Mouse (Mus musculus) embryonic facial prominence, embryonic 12.5 days (tissue): Measurements from ENCODE around the gene Plekha8. TPM values are rescaled to one million over a fixed set of nuclear protein-coding genes. Genes with fewer than 3 reads are reported as not detected.

ENCODE experiments used
- ATAC-seq: fragments of 200-750 bp; cut with Nextera tagmentation; 2 replicates; pipeline ENCODE4 v1.8.0; 2017; ENCODE audit not compliant: insufficient number of reproducible peaks, insufficient read depth, low FRiP score, low TSS enrichment
- H3K27ac ChIP-seq: fragments of 300-500 bp; sonication (generic); 2 replicates; pipeline ENCODE4 v1.5.1; 2016; ENCODE audit warnings: mild to moderate bottlenecking
- H3K27me3 ChIP-seq: fragments of 300-500 bp; sonication (generic); 2 replicates; pipeline ENCODE4 v1.6.1; 2016; ENCODE audit warnings: mild to moderate bottlenecking, moderate library complexity
- H3K36me3 ChIP-seq: fragments of 300-500 bp; sonication (generic); 2 replicates; pipeline ENCODE4 v1.6.1; 2016; ENCODE audit warnings: mild to moderate bottlenecking
- H3K4me1 ChIP-seq: fragments of 300-500 bp; sonication (generic); 2 replicates; pipeline ENCODE4 v1.6.1; 2016
- H3K4me2 ChIP-seq: fragments of 300-500 bp; sonication (generic); replicated peaks from 2 replicates; pipeline ENCODE4 v1.6.1; 2016; ENCODE audit warnings: mild to moderate bottlenecking, moderate library complexity
- H3K4me3 ChIP-seq: fragments of 300-500 bp; sonication (generic); 2 replicates; pipeline ENCODE4 v1.5.1; 2016; ENCODE audit warnings: mild to moderate bottlenecking
- H3K9ac ChIP-seq: fragments of 300-500 bp; sonication (generic); 2 replicates; pipeline ENCODE4 v1.6.1; 2016; ENCODE audit warnings: mild to moderate bottlenecking, moderate library complexity
- H3K9me3 ChIP-seq: fragments of 300-500 bp; sonication (generic); 2 replicates; pipeline ENCODE4 v1.6.1; 2016; ENCODE audit warnings: mild to moderate bottlenecking, moderate library complexity
- WGBS: fragments of 180-500 bp; shearing (Covaris S2); methylation state at CpG from one replicate; pipeline ENCODE4 v1.1.7; 2016; 5-methylcytosine and 5-hydroxymethylcytosine counted together
- polyA plus RNA-seq: library from polyadenylated mRNA; unstranded; fragments of >200 nt; fragmentation: Nextera tagmentation; extraction: Ambion mirVana; gene quantifications from 2 replicates; pipeline ENCODE4 v1.2.1, GENCODE M21; 2016

Plekha8 gene
- polyA plus RNA-seq, 1 experiment from 2014 or later: 23.3 TPM

DNA sequence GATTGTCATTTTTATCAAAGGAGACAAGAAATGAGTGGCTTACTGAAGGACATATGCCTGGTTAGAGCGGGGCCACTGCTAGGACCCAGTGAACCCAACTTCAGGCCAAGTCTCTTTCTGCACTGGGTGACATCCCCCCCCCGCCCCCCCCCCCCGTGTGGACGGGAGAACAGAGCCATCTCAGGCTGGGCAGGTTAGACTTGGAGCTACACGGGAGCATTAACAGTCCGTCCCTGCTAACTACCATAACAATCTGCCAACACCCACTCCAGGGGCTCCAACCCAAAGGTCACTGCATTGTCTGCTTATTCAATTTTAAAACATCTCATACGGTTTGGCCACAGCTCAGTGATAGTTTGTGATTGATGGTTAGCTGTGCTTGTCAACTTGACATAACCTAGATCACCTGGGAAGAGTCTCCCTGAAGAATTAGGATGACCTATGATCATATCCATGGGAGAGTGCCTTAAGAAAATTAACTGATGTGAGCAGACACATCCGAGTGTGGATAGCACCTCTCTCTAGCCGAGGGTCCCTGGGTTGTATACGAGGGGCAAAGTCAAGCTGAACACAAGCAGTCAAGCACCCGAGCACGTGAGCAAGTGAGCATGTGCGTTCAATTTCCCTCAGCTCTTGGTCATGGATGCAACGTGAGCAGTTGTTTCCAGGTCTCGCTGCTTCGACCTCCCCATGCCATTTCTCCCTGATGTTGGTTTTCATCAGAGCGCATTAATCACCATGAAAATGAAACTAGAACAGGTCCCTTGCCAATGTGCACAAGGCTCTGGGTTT lies 32.7 kb upstream of the Plekha8 start:
- H3K9ac ChIP-seq: no peak overlapping the region
- no peak overlapping the region for H3K27ac ChIP-seq
- H3K4me3 ChIP-seq: no peak overlapping the region
- no peak overlapping the region for H3K4me2 ChIP-seq
- WGBS: 68% methylated on average over 15 of the region's 17 CpGs
- ATAC-seq: no peak
- H3K4me1 ChIP-seq: peaks cover 17% of the 10 kb centered on the region
- no peaks in the 10 kb centered on the region for H3K9me3 ChIP-seq
- no peaks in the 10 kb centered on the region for H3K36me3 ChIP-seq
- H3K27me3 ChIP-seq: peaks cover 8% of the 10 kb centered on the region; the same call in 1 of the 2 replicates

DNA sequence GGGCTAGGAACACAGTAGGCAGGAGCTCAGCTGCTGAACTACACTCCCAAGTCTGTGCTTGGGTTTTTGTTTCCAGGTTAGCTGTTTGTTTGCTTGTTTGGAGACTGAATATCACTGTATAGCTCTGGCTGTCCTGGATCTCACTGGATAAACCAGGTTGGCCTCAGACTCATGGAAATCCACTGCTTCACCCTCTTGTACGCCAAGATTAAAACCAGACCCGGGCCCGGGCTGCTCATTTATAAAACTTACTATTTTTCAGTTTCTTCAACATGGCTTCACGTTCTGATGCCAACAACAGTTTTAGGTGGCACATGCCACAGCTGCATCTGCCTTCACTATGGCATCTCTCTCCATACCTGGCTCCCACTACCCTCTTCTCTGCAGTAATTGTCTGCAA lies 31.4 kb upstream of the Plekha8 start:
- WGBS: 71% methylated on average over 4 of the region's 4 CpGs
- no peak for ATAC-seq
- Histone ChIP-seq H3K36me3 (no peaks in the 10 kb centered on the region), H3K4me2 (no peak overlapping the region), H3K4me1 (peaks cover 17% of the 10 kb centered on the region), H3K9me3 (no peaks in the 10 kb centered on the region), H3K4me3 (no peak overlapping the region), H3K27me3 (peaks cover 8% of the 10 kb centered on the region; the same call in 1 of the 2 replicates), H3K9ac (no peak overlapping the region), H3K27ac (no peak overlapping the region)

DNA sequence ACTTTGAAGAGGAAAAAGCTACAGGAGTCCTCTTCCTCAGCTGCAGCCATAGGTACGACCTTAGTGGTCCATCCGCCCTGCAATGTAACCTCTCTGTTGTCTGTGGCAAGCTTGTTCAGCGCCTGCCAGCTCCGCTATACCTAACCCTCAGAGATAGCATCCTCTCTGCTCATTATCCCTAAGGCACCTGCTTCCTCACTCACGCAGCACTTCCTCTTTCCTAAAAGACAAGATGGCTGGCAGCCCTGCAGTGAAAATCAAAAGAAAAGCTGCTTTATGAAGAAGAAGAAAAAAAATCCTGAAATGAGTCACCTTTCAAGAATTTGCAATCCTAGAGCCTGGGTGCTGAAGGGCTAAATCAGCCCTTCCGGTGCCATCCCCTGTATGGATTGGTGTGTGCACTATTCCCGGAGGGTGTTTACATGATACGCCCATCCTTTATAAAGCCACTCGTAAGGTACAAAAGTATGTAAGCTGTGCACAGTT lies 30.4 kb upstream of the Plekha8 start:
- Histone ChIP-seq H3K36me3 (no peaks in the 10 kb centered on the region), H3K4me3 (no peak overlapping the region), H3K27me3 (peaks cover 8% of the 10 kb centered on the region; the same call in 1 of the 2 replicates), H3K9me3 (no peaks in the 10 kb centered on the region), H3K4me2 (peak overlapping the region; percentile 92), H3K27ac (no peak overlapping the region), H3K4me1 (peaks cover 18% of the 10 kb centered on the region), H3K9ac (no peak overlapping the region)
- 59% methylated on average over 9 of the region's 9 CpGs for WGBS
- peak; percentile 52; the same call in 1 of the 2 replicates for ATAC-seq

DNA sequence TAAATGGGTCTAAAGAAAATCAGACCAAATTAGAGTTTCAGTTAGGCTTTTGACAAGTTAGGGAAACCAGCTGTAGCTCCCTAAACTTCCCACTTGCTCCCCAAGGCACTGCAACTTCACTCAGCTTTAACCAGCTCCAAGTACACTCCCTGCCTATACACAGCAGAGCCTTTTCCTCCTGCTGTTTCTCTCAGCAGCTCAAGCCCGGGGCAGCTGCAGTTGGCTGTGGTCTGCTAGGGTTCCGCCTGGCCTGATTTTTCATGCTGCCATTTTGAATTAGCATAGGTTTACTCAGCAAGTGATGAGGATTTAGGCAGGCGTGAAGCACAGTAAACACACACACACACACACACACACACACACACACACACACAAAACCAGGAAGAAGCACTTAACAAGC lies 29.9 kb upstream of the Plekha8 start:
- Histone ChIP-seq H3K4me3 (peak overlapping the region; percentile 54), H3K9ac (no peak overlapping the region), H3K4me2 (peak overlapping the region; percentile 92), H3K27me3 (peaks cover 8% of the 10 kb centered on the region; the same call in 1 of the 2 replicates), H3K9me3 (no peaks in the 10 kb centered on the region), H3K27ac (no peak overlapping the region), H3K36me3 (no peaks in the 10 kb centered on the region), H3K4me1 (peaks cover 21% of the 10 kb centered on the region)
- ATAC-seq: peak; percentile 55; the same call in 1 of the 2 replicates
- 20% methylated on average over 3 of the region's 3 CpGs for WGBS

DNA sequence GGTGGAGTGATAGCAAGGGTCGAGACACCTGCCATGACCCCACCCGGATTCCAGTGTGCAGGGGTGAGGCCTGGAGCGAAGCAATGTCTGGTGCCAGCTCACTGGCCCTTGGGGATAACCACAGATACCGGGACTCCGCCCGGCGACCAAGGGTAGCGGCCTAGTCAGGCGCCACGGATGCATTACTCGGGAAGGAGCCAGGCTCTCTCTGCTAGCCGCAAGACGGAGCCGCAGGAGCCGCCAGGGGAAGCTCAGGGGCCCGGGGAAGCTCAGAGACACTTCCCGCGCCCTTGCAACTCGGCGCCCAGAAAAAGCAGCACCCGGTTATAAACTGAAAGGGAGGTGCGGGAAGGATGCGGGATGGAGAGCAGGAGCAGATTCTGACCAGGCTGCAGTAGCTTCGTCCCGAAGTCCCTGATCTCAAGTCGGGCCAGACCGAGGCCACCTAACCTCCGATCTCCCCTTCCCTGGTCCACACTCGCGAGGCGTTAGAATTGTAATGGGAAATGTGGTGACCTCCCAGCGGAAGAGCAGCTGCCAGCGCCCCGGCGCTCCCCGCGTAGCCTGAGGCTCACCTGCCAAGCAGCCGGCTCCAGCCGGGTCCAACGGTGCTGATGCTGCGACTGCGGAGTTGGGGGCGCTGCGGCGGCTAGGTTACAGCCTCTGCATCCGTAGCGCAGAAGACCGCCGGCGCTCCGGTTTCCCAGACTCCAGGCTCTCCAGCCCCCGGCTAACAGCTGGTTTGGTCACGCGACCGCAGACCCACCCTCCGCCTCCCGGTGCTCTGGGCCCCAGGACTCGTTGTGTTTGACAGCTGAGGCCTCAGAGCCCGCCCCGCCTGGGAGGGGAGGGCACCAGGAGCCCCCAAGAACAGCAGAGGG lies 29.0 kb upstream of the Plekha8 start, which contains the start of gene Scrn1:
Gene Scrn1 (minus strand): TSS at position 825 of the 881 bp plus-strand sequence.
- ATAC-seq: peak; percentile 79
- Histone ChIP-seq H3K9me3 (no peaks in the 10 kb centered on the region), H3K4me1 (peaks cover 21% of the 10 kb centered on the region), H3K27me3 (peaks cover 8% of the 10 kb centered on the region; the same call in 1 of the 2 replicates), H3K36me3 (no peaks in the 10 kb centered on the region), H3K4me2 (peak within 1 kb of the TSS; percentile 92), H3K27ac (peak within 1 kb of the TSS; percentile 67), H3K9ac (peak within 1 kb of the TSS; percentile 53), H3K4me3 (peak within 1 kb of the TSS; percentile 54)
- under 1% methylated on average over 60 of the region's 60 CpGs for WGBS

DNA sequence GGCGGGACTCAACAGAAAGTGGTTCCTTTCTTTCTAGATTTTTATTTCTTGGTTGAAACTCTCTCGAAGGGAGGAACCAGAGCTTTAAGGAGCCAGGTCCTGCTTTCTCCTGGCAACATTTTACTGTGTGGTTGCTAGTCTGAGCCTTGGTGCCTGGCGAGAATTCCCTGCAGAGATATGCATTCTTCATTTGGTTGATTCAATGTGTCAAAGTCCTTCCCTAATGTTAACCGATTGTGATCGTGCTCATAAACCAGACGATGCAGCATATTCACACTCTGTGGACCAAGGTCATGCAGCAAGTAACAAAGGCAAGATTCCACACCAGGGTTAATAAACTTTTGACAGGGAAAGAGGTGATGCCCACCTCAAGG lies 28.4 kb upstream of the Plekha8 start:
- Histone ChIP-seq H3K9ac (peak overlapping the region; percentile 53; the same call in 1 of the 2 replicates), H3K27me3 (peaks cover 8% of the 10 kb centered on the region; the same call in 1 of the 2 replicates), H3K4me1 (peaks cover 21% of the 10 kb centered on the region), H3K9me3 (no peaks in the 10 kb centered on the region), H3K4me2 (peak overlapping the region; percentile 92), H3K4me3 (peak overlapping the region; percentile 54), H3K27ac (peak overlapping the region; percentile 67), H3K36me3 (no peaks in the 10 kb centered on the region)
- 9% methylated on average over 6 of the region's 6 CpGs for WGBS
- no peak for ATAC-seq

DNA sequence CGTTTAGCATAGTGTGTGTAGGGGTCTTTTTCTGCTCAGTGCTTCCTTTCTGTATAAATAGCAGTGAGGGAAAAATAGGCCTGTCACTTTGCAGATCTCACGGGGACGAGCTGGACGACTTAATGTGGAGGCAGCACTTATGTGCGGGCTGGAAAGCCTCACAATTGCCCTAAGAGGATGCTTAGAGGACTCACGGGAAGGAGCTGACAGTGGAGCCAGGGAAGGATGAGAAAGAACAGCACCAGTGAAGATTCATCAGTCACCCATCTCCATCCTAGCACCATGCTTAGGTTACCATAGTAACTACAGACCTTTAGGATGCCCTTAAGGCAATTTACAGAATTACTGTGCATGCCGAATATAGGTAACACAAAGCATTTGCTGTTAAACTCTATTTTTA lies 25.1 kb upstream of the Plekha8 start:
- no peaks in the 10 kb centered on the region for H3K36me3 ChIP-seq
- H3K4me2 ChIP-seq: no peak overlapping the region
- 27% methylated on average over 7 of the region's 7 CpGs for WGBS
- no peak overlapping the region for H3K27ac ChIP-seq
- no peak overlapping the region for H3K4me3 ChIP-seq
- H3K9ac ChIP-seq: no peak overlapping the region
- no peak for ATAC-seq
- H3K4me1 ChIP-seq: peaks cover 19% of the 10 kb centered on the region; the same call in 1 of the 2 replicates
- no peaks in the 10 kb centered on the region for H3K9me3 ChIP-seq
- H3K27me3 ChIP-seq: peaks cover 3% of the 10 kb centered on the region; the same call in 1 of the 2 replicates

DNA sequence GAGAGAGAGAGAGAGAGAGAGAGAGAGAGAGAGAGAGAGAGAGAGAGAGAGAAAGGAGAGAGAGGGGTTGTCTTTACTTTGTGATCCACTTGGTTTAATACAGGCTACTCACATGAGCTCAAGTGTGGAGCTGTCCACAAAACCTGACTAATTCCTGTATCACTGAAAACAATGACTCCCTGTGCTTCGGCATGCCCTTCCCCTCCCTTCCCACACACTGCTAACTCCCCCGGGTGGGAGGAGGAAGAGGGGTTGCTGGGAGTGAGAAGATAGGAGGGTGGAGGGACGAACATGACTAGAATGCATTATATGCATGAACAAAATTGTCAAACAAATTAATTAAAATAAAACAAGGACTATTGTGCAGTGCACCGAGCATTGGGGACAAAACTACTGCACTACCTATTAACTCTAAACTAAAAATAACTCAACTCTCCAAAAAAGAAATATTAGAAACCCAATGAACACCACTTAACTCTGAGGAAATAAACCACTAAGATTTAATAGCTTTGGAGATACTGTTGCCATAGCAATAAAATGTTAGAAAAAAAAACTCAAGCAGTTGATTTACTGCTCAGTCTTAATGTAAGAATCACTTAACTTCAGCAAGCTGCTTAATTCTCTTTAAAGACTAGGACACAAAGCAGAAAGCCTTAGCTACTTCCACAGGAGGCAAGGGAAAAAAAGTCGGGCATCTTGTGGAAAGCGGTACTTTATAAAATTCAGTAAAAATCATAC lies 21.5 kb upstream of the Plekha8 start:
- Histone ChIP-seq H3K9me3 (no peaks in the 10 kb centered on the region), H3K4me2 (no peak overlapping the region), H3K27ac (no peak overlapping the region), H3K27me3 (no peaks in the 10 kb centered on the region), H3K9ac (no peak overlapping the region), H3K4me1 (0 out of 2 replicates have a peak, but pooled peaks cover 7% of the 10 kb centered on the region), H3K36me3 (no peaks in the 10 kb centered on the region), H3K4me3 (no peak overlapping the region)
- ATAC-seq: no peak
- 38% methylated on average over 6 of the region's 6 CpGs for WGBS

DNA sequence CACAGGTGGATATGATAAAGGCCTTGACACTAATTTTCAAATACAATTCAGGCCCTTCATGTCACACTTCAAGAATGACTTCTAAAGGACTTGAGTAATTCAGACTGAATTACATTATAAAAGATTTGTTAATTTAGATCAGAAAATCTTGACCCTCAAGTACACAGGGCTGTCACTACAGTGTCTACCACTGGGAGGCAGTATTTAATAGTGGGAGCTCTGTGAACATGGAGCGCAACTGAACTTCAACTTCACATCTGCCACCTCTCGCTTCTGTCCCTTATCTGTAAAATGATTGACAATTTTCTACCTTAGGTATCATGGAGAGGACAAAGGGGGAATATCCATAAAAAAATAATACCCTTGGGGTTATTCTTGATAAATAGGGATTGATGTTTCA lies 8.7 kb upstream of the Plekha8 start:
- Histone ChIP-seq H3K27me3 (no peaks in the 10 kb centered on the region), H3K9ac (no peak overlapping the region), H3K4me1 (peaks cover under 1% of the 10 kb centered on the region; the same call in 1 of the 2 replicates), H3K36me3 (peaks cover 4% of the 10 kb centered on the region; the same call in 1 of the 2 replicates), H3K4me3 (no peak overlapping the region), H3K9me3 (no peaks in the 10 kb centered on the region), H3K4me2 (no peak overlapping the region), H3K27ac (no peak overlapping the region)
- no peak for ATAC-seq
- WGBS: 24% methylated on average over 2 of the region's 2 CpGs

DNA sequence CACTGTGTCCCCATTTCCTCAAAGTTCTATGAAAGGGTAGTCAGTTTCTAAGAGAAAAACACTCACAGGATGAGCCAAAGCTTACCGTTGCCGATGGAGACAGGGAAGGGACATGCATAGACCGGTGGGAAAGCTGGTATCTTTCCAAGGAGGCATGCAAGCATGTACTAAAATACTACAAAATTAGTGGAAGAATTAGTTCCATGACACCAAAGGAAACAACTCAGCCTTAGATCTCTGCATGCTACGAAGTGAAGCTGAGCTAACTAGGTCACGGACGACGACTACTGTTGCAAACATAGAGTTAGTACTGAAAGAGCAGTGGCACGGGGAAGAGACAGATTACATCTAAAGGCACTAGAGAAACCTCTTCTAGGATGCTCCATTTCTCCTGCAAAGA lies 8.0 kb upstream of the Plekha8 start:
- WGBS: 79% methylated on average over 8 of the region's 8 CpGs
- Histone ChIP-seq H3K27ac (no peak overlapping the region), H3K9ac (no peak overlapping the region), H3K4me3 (no peak overlapping the region), H3K9me3 (no peaks in the 10 kb centered on the region), H3K36me3 (peaks cover 4% of the 10 kb centered on the region; the same call in 1 of the 2 replicates), H3K4me2 (no peak overlapping the region), H3K27me3 (no peaks in the 10 kb centered on the region), H3K4me1 (peaks cover 8% of the 10 kb centered on the region)
- ATAC-seq: no peak

DNA sequence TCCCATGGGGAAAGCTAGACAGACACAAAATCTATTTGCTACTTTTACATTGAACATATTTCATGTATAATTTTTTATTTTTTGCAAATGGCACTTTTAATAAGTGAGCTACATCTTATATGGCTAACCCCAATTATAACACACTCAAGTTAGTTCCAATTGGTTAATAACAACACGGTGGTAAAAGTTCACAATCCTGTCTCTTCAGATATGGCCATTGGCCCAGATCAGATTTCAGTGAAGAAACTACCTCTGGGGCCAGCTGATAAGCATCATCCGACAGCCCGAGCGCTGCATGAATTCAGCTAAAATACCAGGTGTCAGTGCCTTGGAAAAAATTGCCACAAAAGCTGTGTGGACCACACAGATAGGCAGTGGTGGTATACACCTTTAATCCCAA lies 7.2 kb upstream of the Plekha8 start:
- H3K27ac ChIP-seq: no peak overlapping the region
- WGBS: 72% methylated on average over 4 of the region's 4 CpGs
- no peaks in the 10 kb centered on the region for H3K27me3 ChIP-seq
- H3K9me3 ChIP-seq: no peaks in the 10 kb centered on the region
- H3K4me2 ChIP-seq: no peak overlapping the region
- ATAC-seq: no peak
- H3K9ac ChIP-seq: no peak overlapping the region
- peaks cover 11% of the 10 kb centered on the region for H3K4me1 ChIP-seq
- H3K4me3 ChIP-seq: no peak overlapping the region
- peaks cover 2% of the 10 kb centered on the region; the same call in 1 of the 2 replicates for H3K36me3 ChIP-seq
